Mouse (Mus musculus) R1 (cell line): Measurements from ENCODE around the gene Fancd2.

ENCODE experiments used
- DNase-seq: peaks from one replicate; pipeline ENCODE4 v3.0.0-alpha.2; 2018; ENCODE audit warnings: low read depth, low spot score

Fancd2 gene

DNA sequence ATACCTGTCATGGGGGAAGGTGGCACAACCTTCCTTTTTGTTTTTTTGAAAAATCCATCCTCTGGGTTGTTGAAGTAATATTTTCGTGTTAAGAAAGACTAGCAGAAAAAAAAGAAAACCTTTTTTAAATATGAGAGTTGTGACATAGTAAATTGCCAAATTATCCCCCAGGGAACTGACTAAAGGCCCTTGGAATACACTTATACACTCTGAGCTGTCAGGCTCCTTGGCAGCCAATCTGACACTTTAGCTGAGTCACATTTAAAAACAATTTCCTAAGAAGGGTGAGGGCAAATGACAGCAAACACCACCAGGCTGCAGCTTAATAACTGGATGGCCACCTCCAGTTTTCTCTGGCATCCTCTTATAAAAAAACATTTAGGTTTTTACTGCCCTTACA lies 9.2 kb upstream of the Fancd2 start:
- DNase-seq, result no peak

DNA sequence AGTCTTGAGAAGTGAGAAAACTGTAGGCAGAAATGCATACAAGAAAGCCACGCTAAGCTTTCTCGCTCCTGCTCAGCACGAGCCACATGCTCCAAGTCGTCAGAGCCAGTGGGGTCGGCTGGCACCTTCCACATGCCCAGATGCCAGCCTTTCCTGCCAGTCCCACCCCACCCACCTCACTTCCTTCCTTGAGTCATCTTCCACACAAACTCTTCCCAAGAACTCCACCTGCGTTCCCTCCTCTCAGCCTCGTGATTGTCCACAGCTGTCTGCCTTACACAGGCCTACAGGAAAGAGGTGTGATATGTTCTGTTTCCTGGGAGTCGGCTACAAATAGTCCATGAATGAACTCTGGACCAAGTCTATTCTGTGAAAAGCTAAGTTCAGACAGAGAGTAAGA lies 8.1 kb upstream of the Fancd2 start:
- no peak for DNase-seq

DNA sequence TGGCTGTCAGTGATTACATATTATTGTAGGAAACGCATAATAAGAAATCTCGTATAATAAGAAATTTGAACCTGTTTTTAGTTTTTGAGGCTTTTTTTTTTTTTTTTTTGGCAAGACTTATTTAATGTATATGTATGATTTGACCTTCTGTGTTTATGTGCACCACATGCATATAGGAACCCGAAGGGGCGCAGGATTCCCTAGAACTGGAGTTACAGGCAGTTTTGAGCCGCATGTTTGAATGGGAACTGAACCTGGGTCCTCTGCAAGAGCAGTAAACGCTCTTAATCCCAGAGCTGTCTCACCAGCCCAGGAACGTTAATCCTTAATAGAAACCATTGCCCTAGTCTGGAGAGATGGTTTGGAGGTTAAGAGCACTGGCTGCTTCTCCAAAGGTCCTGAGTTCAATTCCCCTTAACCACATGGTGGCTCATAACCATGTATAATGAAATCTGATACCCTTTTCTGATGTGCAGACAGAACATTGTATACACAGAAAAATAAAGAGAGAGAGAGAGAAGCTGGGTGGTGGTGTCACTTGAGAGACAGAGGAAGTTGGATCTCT lies 440 bp downstream of the Fancd2 start:
- no peak for DNase-seq

DNA sequence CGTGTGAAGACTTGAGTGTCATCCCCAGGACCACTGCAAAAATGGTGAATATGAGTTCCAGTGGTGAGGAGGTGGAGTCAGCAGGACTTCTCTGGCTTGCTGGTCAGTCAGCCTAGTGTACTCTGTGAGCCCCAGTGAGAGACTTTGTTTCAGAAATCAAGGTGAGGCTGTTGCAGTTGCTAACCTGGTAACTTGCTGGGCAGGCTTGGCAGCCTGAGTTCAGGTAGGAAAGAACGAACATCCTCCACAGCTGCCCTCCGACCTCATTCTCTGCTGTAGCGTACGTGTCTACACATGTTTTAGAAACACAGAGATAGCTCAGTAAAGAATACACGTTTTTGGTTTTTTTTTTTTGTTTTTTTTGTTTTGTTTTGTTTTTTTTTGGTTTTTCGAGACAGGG lies 3.4 kb downstream of the Fancd2 start:
- no peak for DNase-seq

DNA sequence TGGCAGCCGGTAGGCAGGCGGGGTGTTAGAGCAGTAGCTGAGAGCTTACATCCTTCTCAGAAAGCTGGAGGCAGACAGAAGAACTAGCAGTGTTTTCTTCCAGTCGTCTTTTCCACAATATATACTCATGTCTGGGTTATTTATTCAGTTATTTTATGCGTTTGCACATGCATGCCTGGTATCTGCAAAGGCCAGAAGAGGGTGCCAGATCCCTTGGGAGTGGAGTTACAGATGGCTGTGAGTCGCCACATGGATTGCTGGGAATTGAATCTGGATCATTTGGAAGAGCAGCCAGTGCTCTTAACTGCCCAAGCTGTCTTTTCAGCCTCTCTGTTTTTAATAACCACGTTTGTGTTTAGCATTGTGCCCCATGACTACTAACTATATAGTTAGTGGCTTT lies 10.1 kb downstream of the Fancd2 start:
- DNase-seq, result peak; percentile 25

DNA sequence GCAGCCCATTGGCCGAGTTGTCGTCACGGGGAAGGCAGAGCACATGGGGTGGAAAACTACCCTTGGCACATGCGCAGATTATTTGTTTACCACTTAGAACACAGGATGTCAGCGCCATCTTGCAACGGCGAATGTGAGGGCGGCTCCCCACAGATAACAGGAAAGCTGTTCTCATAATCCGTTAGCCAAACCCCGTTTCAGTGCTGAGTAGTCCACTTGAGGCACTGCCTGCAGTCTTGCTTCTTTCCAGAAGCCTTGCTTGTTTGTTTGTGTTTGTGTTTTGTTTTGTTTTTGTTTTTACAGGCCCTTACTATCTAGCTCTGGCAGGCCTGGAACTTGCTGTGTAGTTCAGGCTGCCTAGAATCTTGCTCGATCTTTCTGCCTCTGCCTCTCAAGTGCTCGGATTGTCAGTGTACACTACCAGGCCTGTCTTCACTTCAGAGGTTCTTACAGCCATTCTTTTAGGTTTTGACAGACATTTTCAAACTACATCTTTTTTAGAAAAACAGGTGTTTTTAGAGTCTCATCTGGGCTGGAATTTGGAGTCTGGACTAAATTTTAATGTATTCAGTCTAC lies 12.5 kb downstream of the Fancd2 start:
- peak; percentile 48 for DNase-seq

DNA sequence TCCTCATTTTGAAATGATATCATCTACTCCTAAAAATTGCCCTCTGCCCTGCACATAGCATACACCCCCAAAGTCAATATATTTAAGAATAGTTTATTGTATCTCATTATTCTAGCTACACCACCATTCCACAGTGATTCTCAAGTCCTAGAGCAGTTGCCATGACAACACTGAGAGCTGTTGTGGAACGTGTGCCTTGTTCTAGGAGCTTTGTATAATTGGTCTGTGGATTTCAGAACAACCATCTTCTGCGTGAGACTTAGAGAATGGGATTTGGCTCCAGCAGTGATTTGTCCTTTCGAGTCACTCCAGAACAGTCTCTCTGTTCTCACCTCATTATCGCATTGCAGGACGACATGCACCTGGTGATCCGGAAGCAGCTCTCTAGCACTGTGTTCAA lies 28.3 kb downstream of the Fancd2 start:
- peak; percentile 51 for DNase-seq

DNA sequence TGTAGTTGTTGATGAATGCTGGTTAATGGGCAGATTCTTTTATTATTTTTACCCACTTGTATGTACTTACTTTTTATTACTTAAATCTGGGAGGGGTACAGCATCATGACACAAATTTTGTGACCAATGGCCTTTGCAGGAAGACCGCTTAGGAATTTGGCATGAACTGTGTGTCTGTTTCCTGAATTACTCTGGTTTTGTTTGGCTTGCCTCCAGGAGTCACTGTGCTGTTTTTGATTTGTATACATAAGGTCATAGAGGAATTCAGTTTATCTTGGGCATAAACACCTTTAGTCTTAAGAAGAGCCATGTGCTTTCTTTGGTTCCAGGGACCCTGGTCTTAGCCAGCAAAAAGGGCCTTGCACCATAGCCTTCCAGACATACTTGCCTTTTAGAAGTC lies 33.1 kb downstream of the Fancd2 start:
- DNase-seq, result no peak

DNA sequence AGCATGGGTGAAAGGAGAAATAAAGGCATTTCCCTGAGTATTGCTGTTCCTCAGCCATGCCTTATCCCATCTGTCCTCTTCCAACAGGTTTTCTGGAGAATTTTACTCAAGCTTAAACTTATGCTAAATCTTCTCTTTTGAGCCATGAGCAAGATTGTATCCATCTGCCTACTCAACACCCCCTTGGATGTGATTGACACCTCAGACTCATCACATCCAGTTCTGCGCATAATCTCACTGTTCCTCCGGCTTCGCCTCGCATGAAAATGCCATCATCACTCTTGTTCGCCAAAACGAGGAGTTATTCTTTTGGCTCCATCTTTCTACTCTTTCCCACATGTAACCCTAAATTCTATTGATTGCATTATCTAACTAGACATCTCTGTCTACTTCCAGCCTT lies 44.6 kb downstream of the Fancd2 start:
- no peak for DNase-seq

DNA sequence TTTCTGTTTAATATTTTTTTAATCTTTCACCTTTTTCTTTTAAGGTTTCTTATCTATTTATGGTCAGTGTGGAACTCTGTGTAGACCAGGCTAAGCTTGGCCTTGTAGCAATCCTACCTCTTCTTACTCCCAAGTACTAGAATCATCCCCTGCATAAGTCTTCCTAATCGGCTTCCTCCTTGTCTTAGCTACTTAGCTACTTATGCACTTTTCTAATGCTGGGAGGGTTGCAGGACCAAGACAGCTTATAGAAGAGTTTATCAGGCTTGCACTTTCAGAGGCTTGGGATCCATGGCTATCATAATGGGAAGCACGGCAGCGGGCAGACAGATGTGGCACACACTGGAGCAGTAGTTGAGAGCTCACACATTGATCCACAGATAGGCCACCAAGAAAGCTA lies 47.8 kb downstream of the Fancd2 start:
- no peak for DNase-seq

DNA sequence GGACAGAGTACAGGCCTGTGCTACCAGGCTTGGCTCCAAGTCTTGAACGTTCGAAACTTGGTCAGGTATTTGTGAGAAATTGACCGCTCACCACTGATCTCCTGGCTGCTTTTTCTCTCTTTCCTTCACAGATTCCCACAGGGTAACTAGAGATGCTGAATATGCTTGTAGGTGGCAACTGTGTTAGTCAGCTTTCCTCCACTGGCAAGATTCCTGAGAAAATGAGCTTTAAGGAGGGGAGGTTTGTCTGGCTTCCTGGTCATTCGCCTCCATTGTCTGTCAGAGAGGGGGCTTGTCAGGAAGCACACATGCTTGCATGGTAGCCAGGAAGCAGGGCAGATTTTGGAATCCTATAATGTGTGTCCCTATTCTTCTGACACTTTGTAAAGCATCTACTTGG lies 51.5 kb downstream of the Fancd2 start:
- DNase-seq, result no peak

DNA sequence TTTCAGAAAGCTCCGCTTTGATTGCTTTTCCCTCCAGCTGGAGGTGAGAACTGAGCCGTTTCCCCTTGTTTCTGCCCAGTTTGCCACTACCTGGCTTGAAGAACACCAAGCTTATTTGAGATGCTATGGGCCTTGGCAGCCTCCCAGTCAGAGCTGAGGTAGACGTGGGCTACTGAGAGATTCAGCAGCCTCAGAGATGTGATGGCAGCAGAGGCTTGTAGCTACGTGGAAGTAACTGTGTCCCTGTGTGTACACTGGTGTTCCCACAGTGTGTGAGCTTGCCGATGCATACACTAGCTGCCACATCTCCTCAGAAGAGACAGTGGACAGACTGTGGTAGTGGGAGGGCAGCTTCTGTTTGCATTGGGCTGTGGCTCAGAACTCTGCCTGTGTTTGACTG lies 53.6 kb downstream of the Fancd2 start:
- DNase-seq, result no peak

DNA sequence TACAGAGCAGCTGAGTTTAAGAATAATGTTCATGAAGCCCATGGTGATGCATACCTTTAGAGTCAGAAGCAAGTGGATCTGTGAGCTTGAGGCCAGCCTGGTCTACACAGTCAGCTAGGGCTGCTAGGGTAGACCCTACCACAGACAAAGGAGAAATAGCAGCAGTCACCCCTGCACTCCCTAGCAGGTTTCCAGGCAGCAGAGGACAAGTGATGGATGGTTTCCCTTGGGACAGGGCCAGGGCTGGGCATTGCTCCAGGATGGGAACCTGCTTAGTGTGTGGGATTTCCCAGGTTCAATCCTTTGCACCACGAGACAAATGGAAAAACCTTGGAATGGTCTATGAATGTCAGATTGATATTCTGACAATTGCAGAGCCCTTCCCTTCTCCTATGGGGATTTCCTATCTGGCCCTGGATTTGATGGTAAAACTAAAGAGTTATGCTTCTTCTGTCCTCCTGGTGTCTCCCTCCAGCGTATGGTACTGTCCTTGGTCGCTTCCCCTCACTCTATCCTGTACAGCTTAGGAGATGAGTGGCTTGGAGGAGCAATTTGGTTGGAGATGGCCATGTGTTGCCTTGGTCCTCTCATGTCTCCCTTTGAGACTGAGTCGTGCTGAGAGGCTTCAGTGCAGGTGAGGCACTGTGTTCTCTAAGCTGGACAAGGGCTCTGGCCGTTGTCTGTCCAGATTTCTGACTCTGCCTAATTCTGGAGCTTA lies 55.1 kb downstream of the Fancd2 start:
- DNase-seq, result no peak

DNA sequence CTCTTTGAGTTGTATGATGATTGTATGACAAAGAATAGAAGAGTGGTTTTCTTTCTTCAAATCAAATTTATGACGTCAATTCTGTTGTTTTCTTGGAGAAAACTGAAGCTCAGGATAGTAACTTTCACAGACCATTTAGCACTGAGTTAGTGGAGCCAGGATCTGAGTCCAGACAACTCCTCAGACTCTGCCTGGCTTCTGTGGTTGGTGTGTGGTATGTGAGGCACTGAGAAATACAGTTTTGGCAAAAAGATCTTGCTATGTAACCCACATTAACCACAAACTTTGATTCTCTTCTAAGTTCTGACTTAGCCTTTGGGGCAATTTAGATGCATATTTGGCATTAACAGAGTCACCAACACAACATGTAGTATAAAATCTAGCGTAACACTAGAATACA lies 61.2 kb downstream of the Fancd2 start:
- no peak for DNase-seq

DNA sequence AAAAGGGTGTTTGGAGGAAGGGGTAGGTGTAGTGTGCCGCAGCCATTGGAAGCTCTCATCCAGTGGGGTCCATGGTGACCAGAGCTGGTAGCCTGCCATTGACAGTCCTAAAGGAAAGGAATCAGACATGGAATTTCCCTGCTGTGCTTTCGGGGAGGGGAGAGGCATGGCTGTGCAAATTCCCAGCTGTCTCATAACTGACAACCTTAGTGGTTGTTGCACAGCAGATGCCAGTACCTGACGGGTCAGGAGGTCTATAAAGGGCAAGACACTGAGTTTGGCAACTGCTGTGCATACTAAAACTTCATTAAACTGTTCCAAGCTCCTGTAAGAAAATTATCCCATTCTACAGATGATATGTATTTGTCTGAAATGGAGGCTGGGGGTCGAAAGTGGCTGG lies 66.5 kb downstream of the Fancd2 start:
- no peak for DNase-seq

DNA sequence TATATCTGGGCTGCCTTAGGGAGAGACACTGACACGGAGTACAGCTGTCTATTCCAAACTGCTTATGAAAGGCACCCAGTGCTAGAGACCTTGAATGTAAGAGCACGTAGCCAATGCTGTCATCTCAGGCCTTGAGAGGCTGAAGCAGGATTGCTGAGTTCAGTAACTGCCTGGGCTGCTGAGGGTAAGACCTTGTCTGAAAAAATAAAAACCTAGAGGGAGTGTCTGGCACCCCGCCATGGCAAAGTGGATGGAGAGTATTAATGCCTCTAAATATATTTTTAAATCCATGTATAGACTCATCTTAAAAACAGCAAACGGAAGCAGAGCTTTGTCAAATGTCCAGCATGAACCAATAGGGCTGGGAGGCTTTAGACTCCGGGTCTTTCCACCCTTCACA lies 68.4 kb downstream of the Fancd2 start:
- DNase-seq, result no peak

DNA sequence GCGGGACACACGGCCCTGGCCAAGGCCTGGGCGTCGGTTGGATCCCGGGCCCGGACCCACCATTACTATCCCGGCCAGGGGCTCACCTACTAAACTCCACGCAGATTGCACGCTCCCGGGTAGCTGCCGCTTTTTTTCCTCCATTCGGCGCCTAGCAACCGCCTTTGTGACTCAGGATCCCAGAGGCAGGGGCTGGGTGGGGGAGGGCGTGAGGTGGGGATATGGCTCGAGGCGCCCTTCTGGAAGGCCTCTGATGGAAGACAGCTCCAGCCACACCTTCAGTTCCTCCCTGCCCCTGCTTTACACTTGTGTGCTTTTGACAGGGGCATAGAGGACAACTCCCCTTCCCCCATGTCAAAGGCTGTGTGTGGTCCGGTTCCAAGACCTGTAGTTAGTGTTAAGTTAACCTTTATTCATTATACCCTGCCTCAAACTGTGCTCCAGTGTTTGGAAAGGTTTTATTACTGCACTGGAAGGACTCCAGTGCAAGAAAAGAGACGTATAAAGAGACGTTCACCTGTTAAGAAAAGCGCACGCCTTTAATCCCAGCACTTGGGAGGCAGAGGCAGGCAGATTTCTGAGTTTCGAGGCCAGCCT lies 69.2 kb downstream of the Fancd2 start, which contains the start of gene Fancd2os:
Gene Fancd2os (minus strand): TSS at position 173 of the 597 bp plus-strand sequence.
- DNase-seq, result peak; percentile 85

DNA sequence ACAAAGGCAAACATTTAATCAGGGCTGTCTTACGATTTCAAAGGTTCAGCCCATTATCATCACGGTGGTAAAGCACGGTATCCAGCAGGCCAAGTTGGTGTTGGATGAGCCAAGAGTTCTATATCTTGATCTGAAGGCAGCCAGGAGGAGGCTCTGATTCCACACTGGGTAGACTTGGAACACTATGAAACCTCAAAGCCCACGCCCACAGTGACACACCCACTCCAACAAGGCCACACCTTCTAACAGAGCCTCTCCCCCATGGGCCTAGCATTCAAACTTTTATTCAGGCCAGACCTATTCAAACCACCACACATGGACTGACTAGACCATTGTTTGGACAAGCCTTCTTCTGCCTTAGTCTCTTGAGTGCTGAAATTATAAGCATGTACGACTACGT lies 71.3 kb downstream of the Fancd2 start:
- DNase-seq, result peak; percentile 79

DNA sequence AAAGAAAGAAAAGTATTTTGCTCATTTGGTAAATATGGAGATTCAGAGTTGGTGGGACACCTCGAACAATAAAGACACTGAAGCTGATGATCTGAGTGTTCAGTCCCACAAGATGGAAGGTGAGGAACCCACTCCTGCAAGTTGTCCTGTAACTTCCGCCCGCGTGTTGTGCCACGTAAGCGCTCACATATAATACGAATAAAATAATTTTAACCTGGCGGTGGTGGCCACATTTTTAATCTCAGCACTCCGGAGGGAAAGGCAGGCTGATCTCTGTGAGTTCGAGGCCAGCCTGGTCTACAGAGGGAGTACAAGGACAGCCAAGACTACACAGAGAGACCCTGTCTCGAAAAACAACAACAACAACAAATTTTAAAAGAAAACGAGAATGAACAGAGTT lies 72.5 kb downstream of the Fancd2 start:
- DNase-seq, result no peak

DNA sequence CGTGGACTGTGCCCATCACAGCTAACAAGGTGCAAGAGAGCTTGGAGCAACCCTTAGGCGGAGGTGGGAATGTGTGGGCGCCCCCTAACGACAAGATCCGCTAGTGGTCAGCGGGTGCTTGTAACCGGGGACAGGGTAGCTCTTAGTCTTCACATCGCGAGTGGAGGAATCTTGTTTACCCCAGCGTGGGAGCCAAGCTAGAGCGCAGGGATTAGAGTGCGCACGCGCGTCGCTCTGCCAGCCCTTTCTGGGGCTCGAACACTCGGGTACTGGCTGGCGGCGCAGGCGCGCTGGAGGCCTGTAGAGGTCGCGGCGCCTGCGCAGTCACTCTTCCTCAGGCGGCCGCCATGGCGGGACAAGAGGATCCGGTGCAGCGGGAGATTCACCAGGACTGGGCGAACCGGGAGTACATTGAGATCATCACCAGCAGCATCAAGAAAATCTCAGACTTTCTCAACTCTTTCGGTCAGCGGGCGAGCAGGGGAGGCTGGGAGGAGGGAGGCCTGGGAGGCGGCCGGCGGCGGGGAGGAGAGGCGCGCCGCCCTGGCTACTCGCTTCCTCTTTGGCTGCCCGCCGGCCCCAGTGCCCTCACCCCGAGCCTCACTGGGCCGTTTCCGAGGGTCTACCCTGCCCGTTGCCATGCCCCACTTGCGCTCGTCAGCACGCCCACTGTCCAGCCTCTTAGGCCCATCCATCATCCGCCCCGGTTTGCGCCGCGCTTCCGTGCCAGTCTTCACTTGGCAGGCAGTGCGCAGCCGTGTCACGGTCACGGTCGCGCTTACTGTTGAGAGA lies 73.1 kb downstream of the Fancd2 start, which contains the start of gene Brk1:
Gene Brk1 (plus strand): TSS at position 341 of the 792 bp plus-strand sequence.
- DNase-seq, result peak; percentile 94

DNA sequence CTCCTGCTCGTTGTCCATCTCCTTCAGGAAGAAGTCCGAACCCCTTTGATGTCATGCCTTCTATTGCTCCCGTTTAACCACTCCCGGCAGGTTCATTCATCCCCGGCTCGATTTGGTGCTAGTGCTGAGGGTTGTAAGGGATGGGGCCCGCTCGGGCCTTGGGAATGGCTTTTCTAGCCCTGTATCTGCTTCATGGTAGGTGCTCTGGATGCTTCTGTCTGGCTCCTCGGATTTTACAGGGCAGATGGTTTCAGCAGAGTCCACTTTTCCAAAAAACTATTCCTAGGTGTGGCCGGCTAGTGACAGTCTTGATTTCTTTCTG lies 73.7 kb downstream of the Fancd2 start:
- DNase-seq, result peak; percentile 58

DNA sequence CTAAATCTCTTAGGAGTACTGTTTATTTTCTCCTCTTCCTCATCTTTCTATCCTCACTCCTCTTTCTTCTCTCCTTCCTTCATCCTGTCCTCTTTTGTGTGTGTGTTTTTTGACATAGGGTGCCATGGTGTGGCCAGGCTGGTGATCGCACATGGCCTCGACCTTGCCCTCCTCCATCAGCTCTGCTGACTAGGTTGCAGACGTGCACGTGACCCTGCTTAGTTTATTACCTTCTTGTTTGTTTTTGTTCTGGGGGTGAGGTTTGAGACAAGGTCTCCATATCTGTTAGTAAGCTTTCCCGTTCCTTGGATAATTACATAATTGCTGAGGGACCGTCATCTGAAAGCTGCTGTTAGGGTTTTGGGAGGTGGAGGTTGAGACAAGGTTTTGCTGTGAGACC lies 77.4 kb downstream of the Fancd2 start:
- no peak for DNase-seq
